Mouse (Mus musculus): ENCODE measurements at regions not wholly inside any gene's neighbourhood (a gene's known extent, or its start where the extent isn't known, plus 50 kb on each side); places are given as distances from the start of the nearest gene placed in this dataset.

GRCm38 (mm10) chr12:64393106-64393505 is 81.4 kb downstream of the Fscb start:
- no peak for TF ChIP-seq GATA4 (IDR thresholded peaks at IDR 0.05; ENCODE audit: insufficient replicate concordance, low read length)

- TF ChIP-seq GATA4 (IDR thresholded peaks at IDR 0.05; ENCODE audit: insufficient replicate concordance, low read length): no peak
These were observed 84.6 kb downstream of the Fscb start for GRCm38 (mm10) chr12:64389766-64390445.

GRCm38 (mm10) chr12:64364941-64365340 is 109.5 kb downstream of the Fscb start:
- TF ChIP-seq GATA4 (IDR thresholded peaks at IDR 0.05; ENCODE audit: insufficient replicate concordance, low read length): no peak

- TF ChIP-seq GATA4 (IDR thresholded peaks at IDR 0.05; ENCODE audit: insufficient replicate concordance, low read length): no peak
These were observed 112.8 kb downstream of the Fscb start for GRCm38 (mm10) chr12:64361592-64362116.

- no peak for TF ChIP-seq GATA4 (IDR thresholded peaks at IDR 0.05; ENCODE audit: insufficient replicate concordance, low read length)
These were observed 113.8 kb downstream of the Fscb start for GRCm38 (mm10) chr12:64360698-64361097.

- TF ChIP-seq GATA4 (IDR thresholded peaks at IDR 0.05; ENCODE audit: insufficient replicate concordance, low read length): 0 out of 2 replicates have a peak, but pooled peaks have one; percentile 26
These were observed 130.7 kb downstream of the Fscb start for GRCm38 (mm10) chr12:64343745-64344144.

GRCm38 (mm10) chr12:64335167-64335566 is 139.3 kb downstream of the Fscb start:
- TF ChIP-seq GATA4 (IDR thresholded peaks at IDR 0.05; ENCODE audit: insufficient replicate concordance, low read length): no peak
